Mouse (Mus musculus): ENCODE measurements at regions not wholly inside any gene's neighbourhood (a gene's known extent, or its start where the extent isn't known, plus 50 kb on each side); places are given as distances from the start of the nearest gene placed in this dataset.

GRCm38 (mm10) chr3:156304174-156304573 is 257.4 kb upstream of the Negr1 start:
- TF ChIP-seq GATA1 (IDR thresholded peaks at IDR 0.05; ENCODE audit: borderline replicate concordance, low read length) (no peak), FLI1 (IDR thresholded peaks at IDR 0.05; ENCODE audit: low read length) (no peak)
